Mouse (Mus musculus) telencephalon, adult 2 months (tissue): ENCODE results near the gene Tada2b.

Experiments used
- DNase-seq: peaks from one replicate; pipeline ENCODE4 v3.0.0-alpha.2; 2011; ENCODE audit warnings: low read depth, low spot score

The Tada2b gene

DNA sequence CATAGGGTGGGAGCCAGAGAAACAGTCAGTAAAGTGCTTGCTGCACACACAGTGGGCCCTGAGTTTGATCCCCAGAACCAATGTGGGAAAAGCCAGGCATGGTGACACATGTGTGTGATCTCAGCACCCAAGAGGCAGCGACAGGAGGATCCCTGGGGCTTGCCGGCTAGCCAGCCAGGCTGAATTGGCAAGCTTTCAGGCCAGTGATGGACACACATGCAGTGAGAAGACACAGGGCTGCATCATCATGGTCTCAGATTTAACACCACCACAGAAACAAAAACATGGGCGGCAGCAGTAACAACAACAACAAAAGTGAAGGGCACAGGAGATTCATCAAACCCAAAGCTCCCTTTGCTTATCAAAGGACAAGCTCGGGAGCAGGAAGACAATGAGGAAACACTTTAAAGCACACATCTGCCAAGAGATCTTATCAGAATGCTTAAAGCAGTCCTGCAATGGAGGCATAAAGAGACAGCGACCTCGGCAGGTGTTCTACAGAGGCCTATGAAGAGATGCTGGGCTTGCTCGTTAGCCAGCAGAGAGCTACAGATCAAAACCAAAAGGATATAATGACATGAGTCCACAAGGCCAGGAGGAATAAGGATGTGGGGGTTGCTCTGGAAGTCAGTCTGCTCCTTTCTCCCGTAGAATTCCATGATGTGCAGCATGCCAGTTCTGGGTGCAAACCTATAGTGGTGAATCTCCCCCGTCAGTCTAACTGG, 37.8 kb downstream of the Tada2b start:
- no peak for DNase-seq

DNA sequence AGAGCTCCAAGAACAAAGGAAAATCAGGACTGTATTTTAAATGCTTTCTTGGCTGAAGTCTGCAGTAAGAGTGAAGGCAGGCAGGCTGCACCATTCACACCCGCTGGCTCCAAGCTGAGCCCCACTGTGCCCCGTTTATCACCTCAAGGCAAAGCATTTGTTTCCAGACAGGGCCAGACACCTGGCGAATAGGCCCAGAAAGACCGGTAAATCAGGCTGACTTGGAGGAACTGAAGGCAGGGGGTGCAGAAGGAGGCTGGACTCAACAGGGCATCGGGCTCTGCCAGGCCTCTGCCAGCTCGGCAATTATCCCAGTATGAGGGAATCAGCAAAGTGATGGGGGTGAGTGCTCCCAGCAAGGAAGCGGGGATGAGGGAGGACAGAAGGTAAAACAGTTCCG, 39.1 kb downstream of the Tada2b start:
- DNase-seq: no peak

DNA sequence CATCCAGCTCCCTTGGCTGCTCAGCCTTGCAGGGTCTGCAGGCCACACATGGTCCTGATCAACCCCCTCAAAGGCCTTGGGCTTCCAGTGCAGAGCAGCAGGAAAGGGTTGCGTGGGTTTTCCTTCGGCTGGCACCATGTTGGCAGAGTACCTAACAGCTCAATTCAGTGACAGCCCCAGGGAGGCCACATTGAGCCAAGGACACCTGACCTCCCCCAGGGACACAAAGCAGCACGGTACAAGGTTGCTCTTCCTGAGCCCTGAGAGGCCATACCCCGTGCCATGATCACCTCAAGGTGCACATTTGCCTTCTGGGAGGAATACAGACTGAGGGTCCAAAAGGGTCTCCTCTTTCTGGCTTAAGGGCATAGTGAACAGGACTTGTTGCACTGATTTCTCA, 39.5 kb downstream of the Tada2b start:
- no peak for DNase-seq

DNA sequence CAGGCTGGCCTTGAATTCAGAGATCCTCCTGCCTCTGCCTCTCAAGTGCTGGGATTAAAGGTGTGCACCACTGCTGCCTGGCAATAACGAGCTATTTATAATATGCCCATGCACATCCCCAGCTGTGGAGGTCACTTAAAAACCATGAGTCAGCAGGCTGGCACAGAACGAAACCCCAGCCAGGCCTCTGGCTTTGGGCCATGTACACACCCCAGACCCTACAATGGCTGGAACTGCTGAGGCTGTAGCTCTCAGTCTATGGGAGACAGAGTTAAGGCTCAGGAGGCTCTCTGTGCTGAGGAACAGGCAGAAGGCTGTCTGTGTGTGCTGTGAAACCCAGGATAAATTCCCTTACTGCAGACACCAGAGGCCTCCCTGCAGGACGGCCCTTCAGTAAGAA, 43.3 kb downstream of the Tada2b start:
- no peak for DNase-seq

DNA sequence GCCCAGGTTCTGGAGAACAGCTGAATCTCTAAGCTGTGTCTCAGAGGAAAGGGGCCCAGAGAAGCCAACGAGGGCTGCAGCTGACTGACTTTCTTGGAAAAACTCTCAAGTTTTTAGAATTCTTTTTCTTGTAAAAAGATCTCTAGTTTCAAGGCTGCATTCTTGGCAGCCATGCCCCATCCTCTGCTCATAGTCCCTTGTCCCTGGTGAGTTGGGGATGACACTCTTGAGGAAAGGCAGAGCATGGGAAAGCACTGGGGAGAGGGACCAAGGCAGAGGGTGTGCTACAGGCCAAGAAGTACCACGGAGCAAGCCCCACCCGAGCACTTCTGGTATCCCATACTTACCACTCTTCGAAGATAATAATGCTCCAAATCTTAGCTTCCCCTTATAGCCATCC, 47.2 kb downstream of the Tada2b start:
- no peak for DNase-seq

DNA sequence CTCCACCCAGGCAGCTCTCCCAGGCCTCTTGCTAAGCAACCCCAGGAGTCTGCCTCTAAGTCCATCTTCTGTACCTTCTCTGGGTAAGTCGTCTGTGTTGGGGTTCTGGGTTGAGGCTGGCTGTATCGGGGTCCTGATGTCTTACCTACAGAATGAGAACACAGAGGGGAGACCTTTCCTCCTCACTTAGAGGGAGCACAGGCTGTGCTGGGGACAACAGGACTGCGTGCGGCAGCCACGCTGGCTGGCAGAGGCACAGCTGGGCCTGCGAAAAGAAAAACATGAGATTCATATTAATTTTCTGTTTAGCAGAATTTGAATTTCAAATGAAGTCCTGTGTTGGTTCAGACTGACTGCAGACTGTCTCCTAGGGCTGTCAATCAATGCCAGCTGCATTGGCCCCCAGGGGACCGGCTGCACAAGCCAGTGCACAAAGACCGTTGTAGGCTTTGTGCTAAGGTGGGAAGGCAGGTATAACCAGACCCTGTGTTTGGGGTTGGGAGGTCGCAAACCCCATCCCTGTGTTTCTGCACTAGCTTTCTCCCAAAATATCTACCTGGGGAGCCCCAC, 49.6 kb downstream of the Tada2b start:
- DNase-seq: no peak

DNA sequence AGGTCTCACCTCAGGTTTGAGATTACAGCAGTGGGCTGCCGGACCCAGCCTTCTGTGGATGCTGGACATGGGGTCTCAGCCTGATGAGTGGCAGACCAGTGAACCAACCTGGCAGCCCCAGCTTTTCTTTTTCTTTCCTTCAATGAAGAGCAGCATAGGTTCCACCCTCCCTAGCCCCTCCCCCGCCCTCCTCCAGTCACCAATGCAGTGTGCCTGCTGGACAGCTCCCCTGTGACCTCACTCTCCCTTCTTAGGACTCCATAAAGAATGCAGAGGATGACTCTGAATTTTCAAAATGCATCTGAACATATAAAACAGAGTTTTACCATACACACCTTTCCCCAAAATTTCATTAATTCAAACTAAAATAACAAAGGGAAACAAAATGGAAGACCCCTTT, 52.4 kb downstream of the Tada2b start:
- DNase-seq: no peak

DNA sequence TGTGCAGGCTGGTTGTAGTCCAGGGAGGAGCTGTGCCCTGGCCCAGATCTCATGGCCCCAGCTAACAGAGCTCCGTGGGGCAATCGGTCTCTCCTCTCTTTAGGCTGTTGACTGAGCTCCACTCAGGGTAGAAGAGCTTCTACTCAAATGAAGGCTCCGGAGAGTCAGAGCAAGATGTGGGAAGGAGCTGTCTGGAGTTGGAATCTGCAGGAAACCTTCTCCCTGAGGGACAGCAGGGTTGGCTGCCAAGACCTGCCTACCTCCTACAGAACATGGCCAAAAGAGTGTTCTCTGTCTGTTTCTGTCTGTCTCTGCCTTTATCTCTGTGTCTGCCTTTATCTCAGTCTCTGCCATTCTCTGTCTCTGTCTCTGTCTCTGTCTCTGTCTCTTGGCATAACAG, 54.5 kb downstream of the Tada2b start:
- DNase-seq: no peak

DNA sequence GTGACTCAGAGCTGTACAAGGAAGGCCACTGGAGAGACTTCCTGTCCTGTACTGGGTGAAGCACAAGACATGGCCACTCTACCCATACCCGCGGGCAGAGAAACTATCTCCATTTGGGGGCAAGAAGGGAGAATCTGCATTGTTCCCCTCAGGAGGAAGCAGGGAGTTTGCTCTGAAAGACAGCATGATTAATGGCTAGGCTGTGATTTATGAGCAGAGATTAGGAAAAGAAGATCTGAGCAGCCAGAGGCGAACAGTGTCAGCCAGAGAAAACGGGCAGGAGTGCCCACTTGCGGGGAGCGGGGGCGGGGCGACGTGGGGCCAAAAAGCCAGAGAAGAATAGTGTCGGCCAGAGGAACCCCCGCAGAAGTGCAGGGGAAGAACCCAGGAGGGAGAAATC, 56.3 kb downstream of the Tada2b start:
- DNase-seq: no peak

DNA sequence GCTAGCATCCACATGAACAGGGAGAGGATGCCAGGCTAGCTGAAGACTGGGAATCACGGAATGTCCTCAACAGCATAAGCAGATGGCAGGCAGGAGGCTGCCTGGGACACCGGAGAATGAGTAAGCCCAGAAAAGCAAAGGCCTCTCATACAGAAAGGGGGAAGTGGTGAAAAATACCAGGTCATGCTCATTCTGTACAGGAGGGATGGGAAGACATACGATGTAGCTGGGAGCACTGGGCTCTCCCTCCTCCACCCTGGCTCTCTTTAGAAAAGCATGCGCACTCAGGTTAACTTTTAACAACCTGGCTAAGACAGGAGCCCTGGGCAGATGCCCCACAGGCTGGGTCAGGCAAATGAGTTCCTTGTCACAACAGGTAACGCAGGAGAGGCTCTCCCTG, 57.7 kb downstream of the Tada2b start:
- DNase-seq: peak; percentile 58

DNA sequence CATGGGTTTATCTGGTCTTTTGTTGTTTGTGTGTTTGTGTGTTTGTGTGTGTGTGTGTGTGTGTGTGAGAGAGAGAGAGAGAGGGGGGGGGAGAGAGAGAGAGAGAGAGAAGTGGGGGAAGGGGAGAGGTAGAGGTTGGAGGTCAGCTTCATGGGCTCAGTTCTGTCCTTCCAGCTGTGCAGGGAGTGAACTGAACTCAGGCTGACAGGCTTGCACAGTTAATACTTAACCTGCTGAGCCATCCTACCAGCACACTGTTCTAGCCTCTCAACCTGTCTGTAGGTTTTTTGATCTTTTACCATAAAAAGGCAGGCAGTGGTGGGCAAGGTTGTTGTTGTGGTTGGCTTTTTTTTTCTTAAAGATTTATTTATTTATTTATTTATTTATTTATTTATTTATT, 59.4 kb downstream of the Tada2b start:
- DNase-seq: no peak
